Comparison of ENCODE assay signal across 25 mouse cellular contexts in genomic region chr12:52764046-52764445, GRCm38 (mm10).
DNase-seq lines count a peak whose midpoint lies in the region; ATAC-seq and TF ChIP-seq lines count a peak whose summit lies in the region.
"Had no signal": no experiment of that assay in that cellular context is flagged by ENCODE, and none has a peak within 500 bp of the region (broad histone marks: within the 10 kb centered on the region; RNA-seq: fewer than 3 reads in every experiment).

No protein-coding gene starts in this region.

- WGBS in lung, embryonic 14.5 days, result 62% methylated on average over 2 of the region's 2 CpGs
- 70% methylated on average over 2 of the region's 2 CpGs for WGBS in lung, embryonic 16.5 days

- H3K9ac ChIP-seq in lung, embryonic 14.5 days, result no peak overlapping the region
- no peak overlapping the region for H3K9ac ChIP-seq in lung, embryonic 16.5 days (ENCODE audit: low read length)
- H3K9ac ChIP-seq: embryonic facial prominence, embryonic 12.5 days; forebrain, embryonic 13.5 days had no signal

- H3K4me2 ChIP-seq in lung, embryonic 14.5 days, result no peak overlapping the region
- H3K4me2 ChIP-seq in lung, embryonic 16.5 days (ENCODE audit: low read depth, low read length), result no peak overlapping the region
- H3K4me2 ChIP-seq: embryonic facial prominence, embryonic 12.5 days; forebrain, embryonic 13.5 days had no signal

- no peak for DNase-seq in gastrocnemius, adult 2 months
- no peak for DNase-seq in gastrocnemius, postnatal 4 days (ENCODE audit: low spot score in 2 of 2)
- DNase-seq in lung, embryonic 14.5 days, result peak; percentile 73
- no peak for DNase-seq in lung, postnatal 4 days
- no peak for DNase-seq in lung, postnatal 14 days
- peak; percentile 16 for DNase-seq in lung, postnatal 36 days
- no peak for DNase-seq in lung, postnatal 10 days
- DNase-seq: adrenal gland, adult 8-10 months; adrenal gland, postnatal 14 days; adrenal gland, postnatal 36 days; B cell, adult 2 months; cerebellum, adult 11-12 months; cerebellum, adult 2 months; cerebellum, adult 9-10 months; cerebellum, postnatal 10 days; cerebellum, postnatal 25 days had no signal

- H3K9me3 ChIP-seq in lung, embryonic 14.5 days (ENCODE audit: low read depth, low read length), result no peaks in the 10 kb centered on the region
- H3K9me3 ChIP-seq in lung, embryonic 16.5 days (ENCODE audit: control insufficient read depth, low read length), result no peaks in the 10 kb centered on the region
- H3K9me3 ChIP-seq: embryonic facial prominence, embryonic 10.5 days; embryonic facial prominence, embryonic 12.5 days; forebrain, embryonic 13.5 days had no signal

- ATAC-seq in lung, embryonic 14.5 days (ENCODE audit: insufficient read depth), result peak; percentile 52
- peak; percentile 66; the same call in 1 of the 2 replicates for ATAC-seq in lung, embryonic 16.5 days (ENCODE audit: low read depth)
- ATAC-seq: activated CD4-positive, CD25-positive, alpha-beta regulatory T cell, adult 4 months; CD4-positive, CD25-positive, alpha-beta regulatory T cell, adult 4 months; forebrain, embryonic 13.5 days; Patski had no signal

- H3K27ac ChIP-seq in gastrocnemius, adult 2 months, result peak overlapping the region; percentile 71
- H3K27ac ChIP-seq in lung, embryonic 14.5 days (ENCODE audit: low read depth), result no peak overlapping the region
- 0 out of 2 replicates have a peak overlapping the region, but pooled peaks have one; percentile 51 for H3K27ac ChIP-seq in lung, embryonic 16.5 days (ENCODE audit: low read length)
- H3K27ac ChIP-seq: embryonic facial prominence, embryonic 10.5 days; embryonic facial prominence, embryonic 12.5 days; forebrain, embryonic 13.5 days had no signal

- H3K4me1 ChIP-seq in lung, embryonic 14.5 days (ENCODE audit: insufficient read depth), result no peaks in the 10 kb centered on the region
- no peaks in the 10 kb centered on the region; the same call in 1 of the 2 replicates for H3K4me1 ChIP-seq in lung, embryonic 16.5 days (replicated peaks; ENCODE audit: control insufficient read depth, insufficient read depth, low read length)
- H3K4me1 ChIP-seq: embryonic facial prominence, embryonic 10.5 days; embryonic facial prominence, embryonic 12.5 days; forebrain, embryonic 13.5 days had no signal

- no peaks in the 10 kb centered on the region for H3K36me3 ChIP-seq in lung, embryonic 14.5 days (ENCODE audit: insufficient read depth)
- H3K36me3 ChIP-seq in lung, embryonic 16.5 days (ENCODE audit: control insufficient read depth, insufficient read depth, low read length), result no peaks in the 10 kb centered on the region
- H3K36me3 ChIP-seq: embryonic facial prominence, embryonic 10.5 days; embryonic facial prominence, embryonic 12.5 days; G1E had no signal

- H3K4me3 ChIP-seq in gastrocnemius, adult 2 months, result no peak overlapping the region
- H3K4me3 ChIP-seq in lung, embryonic 14.5 days (ENCODE audit: low read depth, low read length), result no peak overlapping the region
- H3K4me3 ChIP-seq in lung, embryonic 16.5 days (ENCODE audit: low read length), result no peak overlapping the region
- H3K4me3 ChIP-seq: embryonic facial prominence, embryonic 10.5 days; embryonic facial prominence, embryonic 12.5 days; forebrain, embryonic 13.5 days had no signal

- no peaks in the 10 kb centered on the region for H3K27me3 ChIP-seq in lung, embryonic 14.5 days (ENCODE audit: insufficient read depth, low read length)
- no peaks in the 10 kb centered on the region for H3K27me3 ChIP-seq in lung, embryonic 16.5 days (ENCODE audit: control insufficient read depth, insufficient read depth, low read depth, low read length)
- H3K27me3 ChIP-seq: CH12.LX; embryonic facial prominence, embryonic 12.5 days; forebrain, embryonic 13.5 days; Patski had no signal

- TF ChIP-seq CTCF in gastrocnemius, adult 2 months (IDR thresholded peaks at IDR 0.05), result no peak
- TF ChIP-seq CTCF in lung, embryonic 14.5 days (IDR thresholded peaks at IDR 0.05; ENCODE audit: low read depth), result no peak

- intact Hi-C loops in gastrocnemius, adult 2 months (cut with DNase I), result no loop called here

Comparison
In these comparisons a context has a peak if more than half of its experiments do, and no peak if none do; other contexts are left out.
1. DNase-seq: peak in lung, embryonic 14.5 days (single experiment) and lung, postnatal 36 days (single experiment); none in gastrocnemius, adult 2 months (single experiment), gastrocnemius, postnatal 4 days (0 of 2), lung, postnatal 4 days (0 of 2), lung, postnatal 14 days (single experiment) and lung, postnatal 10 days (single experiment).